Mouse (Mus musculus): ENCODE measurements around the gene Stxbp6. TPM values are rescaled to one million over a fixed set of nuclear protein-coding genes. Genes with fewer than 3 reads are reported as not detected.
A peak's percentile ranks its signal among the peaks of the same experiment; 100 is the strongest.
"Not testable (repeated sequence)": the region's sequence is repeated elsewhere in the genome, so short reads cannot be mapped to it uniquely, and the experiment has no call there.

Gene Stxbp6
- polyA plus RNA-seq, 1 experiment from 2014 or later = 12.4 TPM

GRCm38 (mm10) chr12:45052860-45053259 is 21.6 kb downstream of the Stxbp6 start:
- H3K27me3 ChIP-seq = no peaks in the 10 kb centered on the region
- H3K4me2 ChIP-seq = no peak overlapping the region
- no peak for ATAC-seq (ENCODE audit: low FRiP score)
- H3K4me3 ChIP-seq = no peak overlapping the region
- no peaks in the 10 kb centered on the region for H3K4me1 ChIP-seq (replicated peaks)
- WGBS = 94% methylated on average over 5 of the region's 5 CpGs
- H3K36me3 ChIP-seq = no peaks in the 10 kb centered on the region
- no peak overlapping the region for H3K9ac ChIP-seq
- no peak overlapping the region for H3K27ac ChIP-seq
- no peaks in the 10 kb centered on the region for H3K9me3 ChIP-seq

- Histone ChIP-seq H3K27me3 (no peaks in the 10 kb centered on the region), H3K4me3 (no peak overlapping the region), H3K9me3 (no peaks in the 10 kb centered on the region), H3K27ac (no peak overlapping the region), H3K9ac (no peak overlapping the region), H3K4me1 (replicated peaks) (no peaks in the 10 kb centered on the region), H3K4me2 (no peak overlapping the region), H3K36me3 (no peaks in the 10 kb centered on the region)
- WGBS = 75% methylated on average over 9 of the region's 9 CpGs
- no peak for ATAC-seq (ENCODE audit: low FRiP score)
Observed at GRCm38 (mm10) chr12:45049894-45050293, 24.6 kb downstream of the Stxbp6 start.

- 43% methylated on average over 9 of the region's 9 CpGs for WGBS
Observed at GRCm38 (mm10) chr12:45047711-45048110, 26.8 kb downstream of the Stxbp6 start.

DNA sequence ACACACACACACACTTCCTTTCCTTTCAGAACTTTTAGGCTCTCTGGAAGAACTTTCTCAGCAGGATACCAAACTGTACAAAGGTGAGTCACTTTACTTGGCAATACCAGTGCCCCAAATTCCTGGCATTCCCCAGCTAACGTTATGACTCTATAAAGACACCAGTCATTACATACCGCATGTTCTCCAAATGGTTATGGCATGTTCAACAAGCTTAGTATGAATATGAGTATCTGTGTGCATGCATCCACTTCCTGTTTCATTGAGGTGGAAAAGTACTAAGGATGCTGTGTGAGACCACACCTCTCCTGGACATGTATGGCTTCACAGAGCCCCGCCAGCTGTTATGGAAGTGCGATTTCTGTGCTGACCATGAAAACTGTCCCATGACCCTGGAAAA is 27.3 kb downstream of the Stxbp6 start:
- Histone ChIP-seq H3K4me3 (no peak overlapping the region), H3K27me3 (no peaks in the 10 kb centered on the region), H3K9me3 (no peaks in the 10 kb centered on the region), H3K27ac (no peak overlapping the region), H3K4me2 (no peak overlapping the region), H3K9ac (no peak overlapping the region), H3K4me1 (replicated peaks) (no peaks in the 10 kb centered on the region), H3K36me3 (no peaks in the 10 kb centered on the region)
- ATAC-seq (ENCODE audit: low FRiP score) = no peak
- WGBS = 80% methylated on average over 4 of the region's 4 CpGs

More at GRCm38 (mm10) chr12:45047711-45048110, 26.8 kb downstream of the Stxbp6 start:
- not testable (repeated sequence) for H3K4me3 ChIP-seq; H3K4me1 ChIP-seq (replicated peaks); H3K9ac ChIP-seq; ATAC-seq (ENCODE audit: low FRiP score); H3K4me2 ChIP-seq; H3K27ac ChIP-seq; H3K36me3 ChIP-seq; H3K9me3 ChIP-seq; H3K27me3 ChIP-seq

DNA sequence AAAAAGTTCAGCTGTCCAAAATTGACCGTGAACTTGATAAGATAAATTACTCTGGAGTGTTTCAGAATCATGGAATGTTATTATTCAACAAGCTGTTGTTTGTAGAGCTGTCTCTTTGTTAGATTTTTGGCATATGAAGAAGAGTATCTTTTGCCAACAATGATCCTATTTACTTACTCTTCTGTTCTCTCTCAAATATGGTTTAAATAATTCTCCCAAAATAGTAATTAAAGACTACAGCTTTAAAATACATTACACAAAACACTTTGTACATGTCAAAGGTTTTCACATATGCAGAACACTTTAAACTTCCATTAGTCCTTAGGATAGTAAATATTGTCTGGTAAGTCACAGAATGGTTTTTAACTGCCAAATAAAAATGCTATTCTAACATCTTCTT is 29.9 kb downstream of the Stxbp6 start:
- H3K4me3 ChIP-seq = no peak overlapping the region
- H3K9ac ChIP-seq = no peak overlapping the region
- WGBS = 74% methylated on average over 1 of the region's 1 CpGs
- H3K4me1 ChIP-seq (replicated peaks) = no peaks in the 10 kb centered on the region
- H3K27ac ChIP-seq = no peak overlapping the region
- H3K4me2 ChIP-seq = no peak overlapping the region
- no peaks in the 10 kb centered on the region for H3K36me3 ChIP-seq
- H3K27me3 ChIP-seq = no peaks in the 10 kb centered on the region
- no peaks in the 10 kb centered on the region for H3K9me3 ChIP-seq
- no peak for ATAC-seq (ENCODE audit: low FRiP score)

DNA sequence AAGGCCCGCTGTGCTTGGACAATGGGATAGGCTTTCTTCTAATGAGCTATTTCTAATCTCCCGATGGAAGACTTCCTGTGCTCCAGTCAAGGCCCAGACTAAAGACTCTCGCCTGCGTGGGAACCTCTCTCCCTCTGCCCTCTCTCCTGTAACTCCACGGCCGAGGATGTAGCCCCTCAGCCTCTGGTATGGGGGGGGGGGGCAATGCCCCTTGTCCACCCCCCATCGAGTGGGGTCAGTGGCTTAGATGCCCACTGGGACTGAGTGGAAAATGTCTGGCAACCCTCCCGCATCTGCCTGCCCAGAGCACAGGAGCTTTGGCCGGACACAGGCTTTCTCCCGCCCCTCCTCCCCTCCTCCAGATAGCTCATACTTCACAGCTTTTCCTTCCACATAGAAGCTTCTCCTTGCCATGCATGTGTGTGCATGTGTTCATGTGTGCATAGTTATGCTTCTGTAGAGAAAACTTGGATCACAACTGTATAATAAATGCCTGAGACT is 31.9 kb downstream of the Stxbp6 start:
- no peak overlapping the region for H3K4me3 ChIP-seq
- H3K4me2 ChIP-seq = no peak overlapping the region
- H3K9ac ChIP-seq = no peak overlapping the region
- no peaks in the 10 kb centered on the region for H3K9me3 ChIP-seq
- no peak for ATAC-seq (ENCODE audit: low FRiP score)
- WGBS = 78% methylated on average over 10 of the region's 10 CpGs
- H3K36me3 ChIP-seq = no peaks in the 10 kb centered on the region
- H3K4me1 ChIP-seq (replicated peaks) = no peaks in the 10 kb centered on the region
- no peaks in the 10 kb centered on the region for H3K27me3 ChIP-seq
- H3K27ac ChIP-seq = no peak overlapping the region

DNA sequence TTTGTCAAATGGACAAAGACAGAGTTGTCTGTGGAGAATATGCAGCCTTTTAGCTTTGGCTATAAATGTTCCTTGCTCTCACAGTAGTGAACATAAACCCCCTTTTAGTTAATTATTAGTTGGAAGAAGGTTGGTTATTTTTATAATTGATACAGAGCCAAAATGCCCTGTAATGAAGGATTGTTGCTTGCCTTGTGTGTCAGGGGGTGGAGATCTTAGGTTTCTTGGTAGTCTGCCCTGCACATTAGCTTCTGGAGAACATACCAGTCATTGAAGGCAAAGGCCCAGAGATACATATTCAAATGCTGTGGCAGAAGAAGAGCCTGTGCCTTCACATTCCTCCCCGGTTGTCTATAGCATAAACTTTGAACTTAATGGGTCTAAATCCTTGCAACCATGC is 37.0 kb downstream of the Stxbp6 start:
- Histone ChIP-seq H3K27ac (no peak overlapping the region), H3K4me1 (replicated peaks) (no peaks in the 10 kb centered on the region), H3K9me3 (no peaks in the 10 kb centered on the region), H3K4me3 (no peak overlapping the region), H3K27me3 (no peaks in the 10 kb centered on the region), H3K9ac (no peak overlapping the region), H3K4me2 (no peak overlapping the region), H3K36me3 (no peaks in the 10 kb centered on the region)
- no peak for ATAC-seq (ENCODE audit: low FRiP score)
- 92% methylated on average over 1 of the region's 1 CpGs for WGBS

DNA sequence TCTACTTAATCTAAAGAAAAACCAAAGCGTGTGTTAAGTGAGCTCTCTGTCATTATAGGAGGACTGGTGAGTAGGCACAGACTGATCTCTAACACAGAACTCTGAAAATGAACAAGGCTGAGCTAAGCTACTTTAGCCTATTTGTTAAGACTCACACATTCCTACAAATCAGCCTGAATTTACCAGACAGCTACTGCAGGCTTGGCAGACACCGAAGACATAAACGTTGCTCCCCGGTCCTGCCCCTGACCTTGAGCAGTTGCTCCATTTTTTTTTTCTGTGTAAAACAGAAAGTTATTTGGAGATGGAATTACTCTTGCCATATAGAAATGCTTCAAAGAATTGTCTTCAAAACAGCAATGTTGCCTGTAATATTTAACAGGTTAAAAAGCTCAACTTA is 37.4 kb downstream of the Stxbp6 start:
- Histone ChIP-seq H3K4me1 (replicated peaks) (no peaks in the 10 kb centered on the region), H3K36me3 (no peaks in the 10 kb centered on the region), H3K27ac (no peak overlapping the region), H3K9ac (no peak overlapping the region), H3K9me3 (no peaks in the 10 kb centered on the region), H3K4me2 (no peak overlapping the region), H3K27me3 (no peaks in the 10 kb centered on the region), H3K4me3 (no peak overlapping the region)
- no peak for ATAC-seq (ENCODE audit: low FRiP score)
- 75% methylated on average over 4 of the region's 4 CpGs for WGBS

DNA sequence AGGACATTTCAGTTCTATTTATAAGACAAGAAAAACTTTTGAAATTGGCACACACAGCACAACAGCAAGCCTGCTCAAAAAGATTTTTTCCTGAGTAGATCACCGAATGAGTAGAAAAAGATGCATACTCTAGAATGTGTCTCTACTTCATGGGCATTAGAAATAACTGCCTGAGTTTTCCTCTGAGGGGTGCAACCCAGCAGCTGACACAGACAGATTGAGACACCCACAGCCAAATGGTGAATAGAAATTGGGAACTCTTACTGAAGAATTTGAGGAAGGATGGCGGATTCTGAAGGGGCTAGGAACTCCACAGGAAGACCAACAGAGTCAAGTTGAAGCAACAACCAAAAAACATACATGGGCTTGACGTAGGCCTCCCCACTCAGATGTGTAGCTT is 43.8 kb downstream of the Stxbp6 start:
- WGBS = 91% methylated on average over 3 of the region's 3 CpGs
- ATAC-seq (ENCODE audit: low FRiP score) = no peak

GRCm38 (mm10) chr12:45026347-45026746 is 48.2 kb downstream of the Stxbp6 start:
- no peak overlapping the region for H3K4me3 ChIP-seq
- H3K9ac ChIP-seq = no peak overlapping the region
- H3K27ac ChIP-seq = no peak overlapping the region
- H3K4me1 ChIP-seq (replicated peaks) = no peaks in the 10 kb centered on the region
- H3K27me3 ChIP-seq = no peaks in the 10 kb centered on the region
- 71% methylated on average over 1 of the region's 1 CpGs for WGBS
- H3K9me3 ChIP-seq = no peaks in the 10 kb centered on the region
- ATAC-seq (ENCODE audit: low FRiP score) = no peak
- H3K4me2 ChIP-seq = no peak overlapping the region
- H3K36me3 ChIP-seq = no peaks in the 10 kb centered on the region

More for the DNA sequence above, 43.8 kb downstream of the Stxbp6 start:
- Histone ChIP-seq H3K4me2 (no peak overlapping the region), H3K27me3 (no peaks in the 10 kb centered on the region), H3K4me3 (no peak overlapping the region), H3K36me3 (no peaks in the 10 kb centered on the region), H3K9ac (no peak overlapping the region), H3K4me1 (replicated peaks) (no peaks in the 10 kb centered on the region), H3K27ac (no peak overlapping the region), H3K9me3 (no peaks in the 10 kb centered on the region)

GRCm38 (mm10) chr12:45020018-45020417 is 54.5 kb downstream of the Stxbp6 start:
- Histone ChIP-seq H3K36me3 (no peaks in the 10 kb centered on the region), H3K4me3 (no peak overlapping the region)

DNA sequence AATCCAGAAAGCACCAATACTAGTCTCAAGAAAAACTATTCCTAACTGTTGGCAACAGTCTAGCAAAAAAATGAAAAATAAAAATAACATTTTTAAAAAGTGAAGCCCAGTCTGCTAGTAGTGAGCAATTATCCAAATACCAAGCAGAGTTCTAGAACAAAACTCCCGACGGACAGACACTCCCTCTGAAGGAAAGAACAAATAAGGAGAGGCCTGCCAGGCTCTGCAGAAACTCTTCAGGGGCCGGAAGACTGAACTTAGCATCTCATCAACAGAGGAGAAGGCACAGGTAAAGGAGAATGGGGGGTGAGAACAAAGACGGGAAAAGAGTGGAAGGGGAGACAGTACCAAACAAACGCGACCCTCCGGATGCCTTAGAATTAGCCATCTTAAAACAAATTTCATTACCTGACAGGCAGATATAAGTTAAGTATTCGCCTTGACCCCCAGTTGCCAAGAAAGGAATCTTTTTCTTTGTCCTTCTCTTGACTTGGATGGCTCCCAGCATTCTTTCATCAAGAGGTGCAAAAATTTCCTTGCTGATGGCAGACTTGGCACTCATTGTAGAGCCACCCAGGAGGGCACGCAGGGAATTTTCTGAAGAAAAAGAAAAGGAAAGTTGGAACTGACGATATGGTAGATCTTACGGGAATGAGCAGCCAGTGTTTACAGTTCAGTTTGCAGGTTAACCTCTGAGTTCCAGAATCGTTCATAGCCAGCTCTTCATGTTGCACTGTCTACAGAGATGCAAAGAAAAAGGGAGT is 55.3 kb downstream of the Stxbp6 start:
- Histone ChIP-seq H3K4me2 (no peak overlapping the region), H3K9me3 (no peaks in the 10 kb centered on the region), H3K4me1 (replicated peaks) (no peaks in the 10 kb centered on the region), H3K27me3 (no peaks in the 10 kb centered on the region), H3K9ac (no peak overlapping the region), H3K4me3 (no peak overlapping the region), H3K27ac (no peak overlapping the region), H3K36me3 (no peaks in the 10 kb centered on the region)
- no peak for ATAC-seq (ENCODE audit: low FRiP score)
- 80% methylated on average over 12 of the region's 12 CpGs for WGBS

More at GRCm38 (mm10) chr12:45020018-45020417, 54.5 kb downstream of the Stxbp6 start:
- Histone ChIP-seq H3K27me3 (no peaks in the 10 kb centered on the region), H3K4me1 (replicated peaks) (no peaks in the 10 kb centered on the region), H3K27ac (no peak overlapping the region), H3K9ac (no peak overlapping the region), H3K4me2 (no peak overlapping the region), H3K9me3 (no peaks in the 10 kb centered on the region)
- 50% methylated on average over 3 of the region's 3 CpGs for WGBS
- no peak for ATAC-seq (ENCODE audit: low FRiP score)

DNA sequence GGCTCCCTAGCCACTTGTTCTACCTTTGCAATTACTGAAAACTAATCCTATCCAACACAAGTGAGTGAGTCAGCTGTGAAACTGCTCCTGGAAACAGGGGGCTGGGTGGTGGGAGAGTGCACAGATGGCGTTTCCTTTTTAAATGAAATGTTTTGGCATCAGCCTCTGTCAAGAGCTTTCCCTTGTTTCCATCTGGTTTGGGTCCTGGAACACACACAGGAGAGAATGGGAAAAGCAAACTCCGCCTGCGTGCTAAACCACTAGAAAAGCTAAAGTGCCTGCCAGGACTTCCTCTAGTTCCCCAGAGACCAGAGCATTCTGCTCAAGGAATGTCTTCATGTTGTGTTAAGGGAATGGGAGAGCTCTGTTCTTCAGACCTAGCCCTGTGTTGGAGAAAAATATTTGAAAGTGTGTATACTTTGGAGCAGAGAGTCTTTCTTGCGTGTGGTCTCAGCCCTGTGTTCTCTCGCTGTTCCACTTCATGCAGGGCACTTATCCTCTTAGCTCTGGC is 61.2 kb downstream of the Stxbp6 start:
- H3K4me1 ChIP-seq (replicated peaks) = peaks cover 6% of the 10 kb centered on the region; the same call in 1 of the 2 replicates
- H3K4me2 ChIP-seq = no peak overlapping the region
- H3K27me3 ChIP-seq = no peaks in the 10 kb centered on the region
- H3K9me3 ChIP-seq = no peaks in the 10 kb centered on the region
- peak; percentile 73; the same call in 1 of the 2 replicates for ATAC-seq (ENCODE audit: low FRiP score)
- H3K36me3 ChIP-seq = no peaks in the 10 kb centered on the region
- H3K9ac ChIP-seq = no peak overlapping the region
- WGBS = 70% methylated on average over 5 of the region's 5 CpGs
- no peak overlapping the region for H3K4me3 ChIP-seq
- H3K27ac ChIP-seq = 0 out of 2 replicates have a peak overlapping the region, but pooled peaks have one; percentile 6
